Mouse (Mus musculus) E14TG2a.4 (cell line): ENCODE measurements around the gene Sptan1.

Experiments
- H3K27me3 ChIP-seq: 2 replicates; pipeline ENCODE4 v1.6.1; 2014; ENCODE audit warnings: low read length, control low read depth; ENCODE audit not compliant: insufficient read depth
- H3K36me3 ChIP-seq: 2 replicates; pipeline ENCODE4 v1.6.1; 2014; ENCODE audit warnings: low read length, control low read depth; ENCODE audit not compliant: insufficient read depth
- H3K4me1 ChIP-seq: replicated peaks from 2 replicates; pipeline ENCODE4 v1.6.1; 2014; ENCODE audit warnings: low read depth, low read length, control low read depth
- H3K4me3 ChIP-seq: replicated peaks from 2 replicates; pipeline ENCODE4 v1.5.1; 2014; ENCODE audit warnings: mild to moderate bottlenecking, low read length
- H3K9me3 ChIP-seq: 2 replicates; pipeline ENCODE4 v1.6.1; 2014; ENCODE audit warnings: low read length, control low read depth
- CTCF ChIP-seq: conservative IDR thresholded peaks from 2 replicates; pipeline ENCODE4 v1.5.1; 2014; ENCODE audit warnings: low read length
- NANOG ChIP-seq: IDR thresholded peaks from 2 replicates; pipeline ENCODE4 v1.6.1; 2014; ENCODE audit warnings: borderline replicate concordance, low read length, mixed read lengths
- POU5F1 ChIP-seq: IDR thresholded peaks from 2 replicates; pipeline ENCODE4 v1.6.1; 2014; ENCODE audit warnings: low read length, borderline replicate concordance

Sptan1 gene

DNA sequence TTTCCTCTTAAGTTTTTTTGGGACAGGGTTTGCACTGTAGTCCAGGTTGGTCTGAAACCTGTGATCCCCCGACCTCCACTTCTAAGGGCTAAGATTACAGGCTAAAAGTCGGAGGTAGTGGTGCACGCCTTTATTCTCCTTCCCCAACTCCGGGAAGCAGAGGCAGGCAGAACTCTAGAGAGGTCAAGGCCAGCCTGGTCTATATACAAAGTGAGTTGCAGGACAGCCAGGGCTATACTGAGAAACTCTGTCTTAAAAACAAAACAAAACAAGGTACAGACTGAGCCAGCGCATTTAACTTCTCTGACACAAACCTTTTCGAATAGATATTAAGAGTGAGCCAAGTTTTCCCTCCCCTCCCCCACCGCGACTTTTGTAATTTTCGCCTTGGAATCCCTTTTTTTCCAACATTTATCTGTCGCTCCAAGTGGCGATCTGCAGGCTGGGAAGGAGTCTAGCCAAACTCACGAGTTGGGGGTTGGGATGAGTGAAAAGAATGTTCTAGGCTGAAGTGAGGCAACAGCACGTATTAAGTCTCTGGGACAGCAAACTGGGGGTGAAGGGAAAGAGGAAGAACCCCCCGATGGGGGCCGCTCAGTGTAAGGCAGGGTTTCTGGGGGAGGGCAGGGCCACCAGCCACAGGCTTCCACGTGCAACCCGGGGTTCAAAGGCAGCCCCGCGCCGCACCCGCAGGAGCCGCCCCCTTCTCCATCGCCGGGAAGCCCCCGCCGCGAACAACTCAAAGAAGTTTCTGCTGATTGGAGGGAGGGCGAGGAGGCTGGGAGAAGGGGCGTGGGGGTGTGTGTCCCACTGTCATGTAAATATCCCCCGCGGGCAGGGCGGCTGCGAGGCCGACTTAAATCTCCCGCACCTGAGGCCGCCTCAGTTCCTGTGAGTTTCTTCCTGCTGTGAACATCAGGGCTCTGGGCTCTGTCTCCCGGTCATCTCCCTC is 96.1 kb downstream of the Sptan1 start:
- peak; percentile 72 for TF ChIP-seq POU5F1
- TF ChIP-seq CTCF = no peak
- H3K4me3 ChIP-seq = peak overlapping the region; percentile 98
- no peaks in the 10 kb centered on the region for H3K9me3 ChIP-seq
- H3K4me1 ChIP-seq = peaks cover 66% of the 10 kb centered on the region
- peaks cover 32% of the 10 kb centered on the region for H3K36me3 ChIP-seq
- no peaks in the 10 kb centered on the region for H3K27me3 ChIP-seq

DNA sequence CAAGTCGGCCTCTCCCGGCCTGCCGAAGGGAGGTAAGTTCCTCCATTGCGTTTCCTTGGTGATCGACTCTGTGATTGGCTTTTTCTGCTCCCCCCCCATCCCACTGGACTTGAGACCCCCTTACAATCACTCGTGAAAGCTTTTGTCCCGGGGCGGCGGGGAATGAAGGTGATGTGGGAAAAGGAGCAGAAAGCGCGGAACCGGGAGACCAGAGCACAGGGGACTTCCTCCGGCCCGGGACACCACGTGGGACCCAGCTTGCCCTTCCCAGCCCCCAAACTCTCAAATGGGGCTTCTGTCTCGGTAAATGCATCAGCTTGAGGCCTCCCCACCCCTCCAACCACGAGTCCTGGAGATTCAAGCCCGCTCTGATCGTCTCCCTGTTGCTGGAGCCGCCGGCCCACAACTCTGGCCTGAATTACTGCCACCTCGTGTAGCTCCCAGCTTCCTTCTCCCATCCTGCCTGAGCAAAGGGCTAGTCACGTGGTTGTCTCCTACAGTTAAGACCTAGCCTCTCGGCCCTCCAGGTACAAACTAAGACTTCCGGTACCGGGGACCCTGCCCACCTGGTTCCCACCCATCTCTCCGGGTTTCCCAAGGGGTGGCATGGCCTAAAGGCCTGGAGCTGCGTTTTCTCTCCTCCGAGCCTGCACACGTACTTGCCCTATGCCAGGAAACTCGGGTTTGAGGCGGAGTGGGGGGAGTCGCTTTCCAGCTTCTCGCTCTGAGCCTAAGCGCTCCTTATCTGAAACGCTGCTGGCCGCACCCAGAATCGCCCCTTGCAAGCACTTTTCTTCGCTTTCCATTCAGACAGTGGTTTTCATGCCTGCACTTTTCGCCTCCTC is 97.1 kb downstream of the Sptan1 start:
- H3K4me3 ChIP-seq = peak overlapping the region; percentile 98
- H3K27me3 ChIP-seq = no peaks in the 10 kb centered on the region
- no peaks in the 10 kb centered on the region for H3K9me3 ChIP-seq
- no peak for TF ChIP-seq POU5F1
- TF ChIP-seq NANOG = no peak
- TF ChIP-seq CTCF = no peak
- peaks cover 34% of the 10 kb centered on the region for H3K36me3 ChIP-seq
- H3K4me1 ChIP-seq = peaks cover 57% of the 10 kb centered on the region

DNA sequence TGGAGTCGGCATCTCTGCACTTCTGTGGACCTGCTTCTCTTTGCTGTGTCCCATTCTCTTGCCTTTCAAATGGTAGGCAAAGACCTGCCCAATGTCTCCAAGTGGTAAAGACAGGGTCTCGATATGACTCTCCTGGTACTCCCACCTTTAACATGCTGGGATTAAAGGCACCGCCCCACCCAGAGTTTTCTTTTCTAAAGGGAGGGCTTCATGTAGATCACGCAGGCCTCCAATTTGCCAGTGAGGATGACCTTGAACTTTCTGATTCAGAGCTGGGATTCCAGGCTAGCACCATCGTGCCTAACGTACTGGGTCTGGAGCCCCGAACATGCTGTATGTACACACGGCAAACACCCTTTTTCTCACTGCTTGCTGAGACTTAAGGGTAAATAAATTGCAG is 97.9 kb downstream of the Sptan1 start:
- Histone ChIP-seq H3K9me3 (no peaks in the 10 kb centered on the region), H3K36me3 (peaks cover 42% of the 10 kb centered on the region), H3K4me1 (peaks cover 57% of the 10 kb centered on the region), H3K27me3 (no peaks in the 10 kb centered on the region), H3K4me3 (peak overlapping the region; percentile 98)
- TF ChIP-seq CTCF (no peak), NANOG (no peak), POU5F1 (no peak)

DNA sequence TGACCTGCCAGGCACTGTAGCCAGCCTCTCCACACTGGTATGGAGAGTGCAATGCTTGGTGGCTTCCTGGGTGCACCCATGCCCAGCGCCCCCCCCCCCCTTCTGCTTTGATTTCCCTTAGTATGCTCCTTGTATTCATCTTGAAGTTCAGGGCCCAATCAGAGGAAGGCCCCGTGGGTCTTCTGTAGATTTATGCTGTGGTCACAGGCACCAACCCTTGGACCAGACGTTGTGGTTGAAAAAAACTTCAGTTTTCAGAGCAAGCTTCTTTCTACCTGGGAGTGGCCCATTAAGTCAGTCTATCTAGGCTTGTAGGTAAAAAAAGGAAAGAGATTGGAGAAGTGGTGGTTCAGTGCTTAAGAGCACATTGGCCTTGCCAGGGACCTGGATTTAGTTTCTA is 98.4 kb downstream of the Sptan1 start:
- no peak for TF ChIP-seq NANOG
- TF ChIP-seq POU5F1 = no peak
- TF ChIP-seq CTCF = no peak

DNA sequence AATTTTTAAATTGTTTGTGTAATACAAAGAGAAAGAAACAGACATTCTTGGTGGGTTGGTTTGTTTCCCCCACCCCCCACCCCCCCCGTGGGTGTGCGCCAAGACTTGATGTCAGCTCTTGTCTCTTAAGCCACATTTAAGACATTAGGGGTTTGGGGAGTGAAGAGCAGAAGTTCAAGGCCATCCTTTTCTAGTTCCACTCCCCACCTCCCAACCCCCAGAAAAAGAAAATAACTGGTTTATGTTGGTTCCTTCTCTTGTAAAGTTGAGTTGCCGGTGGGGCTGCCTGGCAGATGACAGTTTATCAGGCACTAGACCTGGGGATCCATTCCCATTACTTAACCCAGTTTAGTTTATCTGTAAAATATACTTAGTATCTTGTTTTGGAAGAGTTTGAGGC is 98.9 kb downstream of the Sptan1 start:
- Histone ChIP-seq H3K27me3 (no peaks in the 10 kb centered on the region), H3K4me3 (peak overlapping the region; percentile 98), H3K36me3 (peaks cover 53% of the 10 kb centered on the region), H3K4me1 (peaks cover 59% of the 10 kb centered on the region), H3K9me3 (no peaks in the 10 kb centered on the region)
- TF ChIP-seq NANOG = no peak
- TF ChIP-seq POU5F1 = no peak
- TF ChIP-seq CTCF = no peak

More for the DNA sequence above, 98.4 kb downstream of the Sptan1 start:
- no peaks in the 10 kb centered on the region for H3K27me3 ChIP-seq
- H3K36me3 ChIP-seq = peaks cover 48% of the 10 kb centered on the region
- no peaks in the 10 kb centered on the region for H3K9me3 ChIP-seq
- H3K4me3 ChIP-seq = peak overlapping the region; percentile 98
- H3K4me1 ChIP-seq = peaks cover 59% of the 10 kb centered on the region

DNA sequence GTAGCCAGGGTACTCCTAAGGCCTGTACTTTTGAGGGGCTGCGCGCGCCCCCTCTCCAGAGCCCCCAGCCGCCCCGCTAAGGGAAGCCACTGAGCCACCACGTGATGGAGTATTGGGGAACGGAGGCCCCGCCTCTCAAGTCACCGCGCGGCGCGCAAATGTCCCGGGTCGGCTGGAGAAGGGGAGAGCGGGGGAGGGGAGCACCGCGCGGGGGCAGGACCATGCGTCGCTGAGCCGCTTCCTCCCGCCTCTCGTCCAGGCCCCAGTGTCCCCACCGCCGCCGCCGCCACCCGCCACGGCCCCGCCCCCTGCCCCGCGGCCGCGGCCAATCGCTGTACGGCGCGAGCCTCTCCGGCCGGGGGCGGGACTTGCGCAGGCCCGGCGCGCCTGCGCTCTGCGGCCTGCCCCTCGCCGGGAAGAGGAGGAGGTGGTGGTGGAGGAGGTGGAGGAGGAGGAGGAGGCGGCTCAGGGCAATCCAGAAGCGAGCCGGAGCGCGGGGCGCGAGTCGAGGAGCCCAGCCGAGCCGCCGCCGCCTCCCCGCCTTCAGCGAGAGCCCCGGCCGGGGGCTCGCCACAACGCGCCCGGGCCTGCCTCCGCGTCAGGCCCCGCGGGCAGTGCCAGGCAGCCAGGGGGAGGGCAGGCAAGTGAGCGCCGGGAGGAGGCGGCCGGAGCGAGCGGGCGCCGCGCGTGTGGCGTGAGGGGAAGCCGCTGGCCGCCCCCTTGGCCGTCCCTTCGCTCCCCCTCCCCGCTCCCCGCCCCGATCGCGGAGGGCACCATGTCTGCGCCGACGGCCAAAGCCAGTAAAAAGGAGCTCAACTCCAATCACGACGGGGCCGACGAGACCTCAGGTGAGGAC is 100.9 kb downstream of the Sptan1 start:
- Histone ChIP-seq H3K4me1 (peaks cover 56% of the 10 kb centered on the region), H3K4me3 (peak overlapping the region; percentile 95), H3K36me3 (peaks cover 68% of the 10 kb centered on the region), H3K9me3 (no peaks in the 10 kb centered on the region), H3K27me3 (no peaks in the 10 kb centered on the region)
- no peak for TF ChIP-seq CTCF
- no peak for TF ChIP-seq POU5F1
- no peak for TF ChIP-seq NANOG

DNA sequence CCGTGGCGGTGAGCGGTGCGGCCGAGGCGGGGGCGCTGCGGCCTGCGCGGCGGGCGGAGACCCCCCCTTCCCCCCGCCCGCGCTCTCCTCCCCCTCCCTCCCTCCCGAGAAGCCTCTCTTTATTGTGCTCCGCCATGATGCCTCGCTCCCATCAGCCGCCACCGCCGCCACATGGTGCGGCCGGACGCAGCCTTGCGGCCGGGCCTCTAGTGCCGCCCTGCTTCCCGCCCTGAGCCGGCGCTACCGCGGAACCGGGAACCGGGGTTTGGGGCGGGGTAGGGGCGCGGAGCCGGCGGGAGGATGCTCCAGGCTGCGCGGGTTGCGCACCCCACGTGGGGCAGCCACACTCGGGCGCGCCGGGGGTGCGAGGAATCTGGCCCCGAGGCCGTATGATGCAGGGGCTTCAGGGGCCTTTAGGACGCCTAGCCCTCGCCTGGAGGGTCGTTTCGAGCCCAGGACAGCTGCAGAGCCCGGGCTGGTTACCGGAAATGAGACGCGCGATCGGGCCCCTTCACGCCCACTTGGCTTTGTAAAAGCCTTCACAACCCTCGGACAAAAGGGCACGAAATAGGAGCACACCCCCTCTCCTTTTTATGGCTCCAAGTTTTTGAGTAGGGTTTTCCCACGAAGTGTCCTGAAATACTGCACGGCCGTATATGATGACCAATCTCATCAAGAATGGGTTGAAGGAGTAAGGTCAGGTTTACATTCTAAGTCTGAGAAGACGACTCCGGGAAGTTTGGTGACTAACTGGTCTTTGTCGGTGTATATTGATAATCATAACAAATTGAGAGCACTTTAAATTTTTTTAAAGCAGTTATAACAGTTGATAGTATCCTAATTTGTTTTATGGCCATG is 101.9 kb downstream of the Sptan1 start:
- H3K27me3 ChIP-seq = no peaks in the 10 kb centered on the region
- no peak for TF ChIP-seq POU5F1
- no peak for TF ChIP-seq NANOG
- TF ChIP-seq CTCF = no peak
- H3K36me3 ChIP-seq = peaks cover 74% of the 10 kb centered on the region
- peaks cover 57% of the 10 kb centered on the region for H3K4me1 ChIP-seq
- H3K9me3 ChIP-seq = no peaks in the 10 kb centered on the region
- H3K4me3 ChIP-seq = peak overlapping the region; percentile 95
